Mouse (Mus musculus) spleen, postnatal 10 days (tissue): ENCODE results near the gene Vmn1r39.
A peak's percentile ranks its signal among the peaks of the same experiment; 100 is the strongest.
"Not testable (repeated sequence)": the region's sequence is repeated elsewhere in the genome, so short reads cannot be mapped to it uniquely, and the experiment has no call there.

Experiments
- DNase-seq, 2 experiments: peaks; one replicate each; pipeline ENCODE4 v3.0.0; 2021 to 2022; ENCODE audit warnings: low spot score in 2 of 2

The Vmn1r39 gene

DNA sequence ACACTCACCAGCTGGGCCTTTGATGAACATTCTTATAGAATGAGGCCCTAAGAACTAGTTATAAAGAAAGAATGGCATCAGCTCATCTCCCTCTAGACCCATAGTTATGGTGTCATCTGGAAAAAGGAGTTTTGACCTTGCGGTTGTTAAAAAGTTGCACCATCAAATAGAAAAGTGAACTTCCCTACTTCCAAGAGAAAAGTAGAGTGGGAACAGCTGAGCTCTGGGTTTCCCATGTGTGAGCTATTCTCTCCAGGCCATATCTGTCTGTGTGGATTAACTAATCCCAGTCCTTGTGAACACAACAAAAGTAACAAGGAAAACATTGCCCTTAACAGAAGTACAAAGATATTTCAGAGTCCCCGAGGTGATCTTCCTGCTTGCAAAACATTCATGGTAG, at the start of gene Vmn1r39:
Gene Vmn1r39 (minus strand): TSS at position 101 of the 400 bp plus-strand sequence.
- DNase-seq = no peak

DNA sequence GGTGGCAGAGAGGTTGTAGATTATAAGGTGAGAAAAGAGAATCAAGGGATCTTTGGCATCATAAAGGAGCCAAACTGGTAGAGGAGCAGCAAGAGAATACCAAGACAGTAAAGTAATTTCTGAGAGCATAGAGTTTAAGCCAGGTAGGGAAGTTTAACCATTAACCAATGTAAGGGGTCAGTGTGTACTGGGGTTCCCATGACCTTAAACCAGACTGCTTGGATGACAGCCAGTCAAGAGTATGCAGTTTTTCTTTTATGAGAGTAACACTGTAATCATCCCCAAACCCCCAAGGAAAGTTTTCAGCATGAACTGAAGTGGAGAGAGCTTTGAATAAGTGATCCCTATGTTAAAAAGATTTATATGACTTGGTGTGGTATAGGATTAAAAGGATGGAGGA, 49.0 kb upstream of the Vmn1r39 start:
- DNase-seq = no peak

DNA sequence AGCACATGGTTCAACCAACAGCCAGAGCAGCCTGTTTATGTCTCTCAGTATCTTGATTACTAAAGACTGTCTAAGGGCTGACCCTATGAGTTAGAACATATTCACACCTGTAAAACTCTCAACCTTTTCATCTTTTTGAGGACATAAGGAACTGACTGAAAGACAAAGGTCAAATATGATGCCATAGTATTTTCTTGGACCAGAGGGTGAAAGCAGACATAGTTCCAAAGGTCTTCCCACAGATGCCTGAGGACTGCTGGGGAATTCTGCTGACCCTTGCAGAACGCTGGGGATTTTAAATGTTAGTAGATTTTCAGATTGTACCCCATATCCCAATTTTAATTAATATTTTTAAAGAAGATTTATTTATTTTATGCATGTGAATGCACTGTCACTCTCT, 47.9 kb upstream of the Vmn1r39 start:
- DNase-seq = no peak

DNA sequence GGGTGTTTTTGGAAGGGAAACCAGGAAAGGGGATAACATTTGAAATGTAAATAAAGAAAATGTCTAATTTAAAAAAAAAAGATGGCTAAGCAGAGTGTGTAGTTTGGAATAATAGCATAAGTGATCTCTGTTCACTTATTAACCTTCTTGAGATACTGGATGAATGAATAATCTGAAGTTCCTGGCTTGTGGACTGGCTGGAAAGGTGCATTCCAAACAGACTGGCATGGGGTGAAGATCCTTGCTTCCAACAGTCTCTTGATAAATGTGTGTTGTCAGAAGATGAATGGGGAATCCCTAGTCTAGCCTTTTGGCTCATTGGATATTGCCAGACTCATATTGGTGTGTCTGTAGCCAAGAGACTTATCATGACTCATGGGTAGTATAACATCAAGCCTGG, 45.8 kb upstream of the Vmn1r39 start:
- no peak for DNase-seq

DNA sequence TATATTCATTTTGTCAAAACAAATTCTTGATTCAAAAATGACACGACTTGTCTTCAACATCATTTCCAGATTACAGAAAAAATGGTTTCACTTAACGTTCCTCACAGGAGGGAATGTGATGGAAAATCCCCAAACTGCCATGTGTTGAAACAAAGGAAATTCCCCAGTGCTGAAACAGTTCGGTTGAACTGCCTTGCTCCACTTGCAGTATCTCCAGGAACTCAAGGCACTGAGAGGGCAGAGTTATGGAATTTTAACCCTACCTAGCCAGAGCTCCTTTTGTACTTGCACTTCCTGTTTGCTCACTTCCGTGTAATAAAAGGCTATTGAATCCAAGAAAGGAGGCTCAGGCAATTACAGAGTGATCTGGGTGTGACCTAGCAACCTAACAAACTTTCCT, 38.5 kb upstream of the Vmn1r39 start:
- no peak for DNase-seq

DNA sequence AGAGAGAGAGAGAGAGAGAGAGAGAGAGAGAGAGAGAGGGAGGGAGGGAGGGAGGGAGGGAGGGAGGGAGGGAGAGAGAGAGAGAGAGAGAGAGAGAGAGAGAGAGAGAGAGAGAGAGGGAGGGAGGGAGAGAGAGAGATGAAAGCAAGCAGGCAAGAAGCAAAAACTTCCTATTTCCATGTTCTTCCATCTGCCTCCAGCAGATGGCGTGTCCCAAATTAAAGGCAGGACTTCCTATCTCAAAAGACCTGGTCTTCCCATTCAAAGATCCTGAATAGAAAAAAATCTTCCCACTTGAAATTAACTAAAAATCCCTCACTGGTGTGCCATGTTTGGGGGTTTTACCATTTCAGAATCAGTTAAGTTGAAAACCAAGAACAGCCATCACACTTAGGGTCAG, 30.2 kb upstream of the Vmn1r39 start:
- peak in 1 of 2 experiments; percentile 15 for DNase-seq

DNA sequence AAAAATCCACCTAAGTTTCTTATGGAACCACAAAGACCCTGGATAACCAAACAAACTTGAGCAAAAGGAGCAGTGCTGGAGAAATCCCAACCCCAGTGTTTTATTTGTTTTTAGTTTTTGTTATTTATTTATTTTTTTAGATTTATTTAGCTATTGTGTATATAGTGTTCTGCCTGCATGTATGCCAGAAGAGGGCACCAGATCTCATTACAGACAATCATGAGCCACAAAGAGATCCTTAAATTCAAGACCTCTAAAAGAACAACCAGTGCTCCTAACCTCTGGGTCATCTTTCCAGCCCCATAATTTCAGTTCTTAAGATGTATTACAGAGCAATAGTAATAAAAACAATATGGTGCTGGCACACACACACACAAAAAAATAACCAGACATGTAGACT, 26.5 kb upstream of the Vmn1r39 start:
- no peak for DNase-seq

DNA sequence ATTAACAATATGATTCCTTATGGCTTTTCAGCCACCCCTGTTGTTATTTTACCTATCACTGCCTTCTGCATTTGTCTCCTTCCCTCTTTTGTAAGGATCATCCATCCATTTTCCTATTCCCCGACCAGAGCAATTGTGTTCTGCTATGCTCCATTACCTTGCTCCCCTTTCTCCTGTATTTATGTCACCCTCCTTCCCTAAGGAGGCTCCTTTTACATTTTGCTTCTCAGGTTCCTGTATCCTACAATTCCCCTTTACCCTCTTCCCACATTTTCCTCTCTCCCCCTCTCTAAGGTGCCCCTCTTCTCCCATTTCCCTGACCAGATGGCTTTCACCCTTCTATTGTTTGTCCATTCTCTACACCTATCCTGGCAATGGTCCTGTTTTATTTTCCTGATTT, 4.1 kb downstream of the Vmn1r39 start:
- DNase-seq = no peak

DNA sequence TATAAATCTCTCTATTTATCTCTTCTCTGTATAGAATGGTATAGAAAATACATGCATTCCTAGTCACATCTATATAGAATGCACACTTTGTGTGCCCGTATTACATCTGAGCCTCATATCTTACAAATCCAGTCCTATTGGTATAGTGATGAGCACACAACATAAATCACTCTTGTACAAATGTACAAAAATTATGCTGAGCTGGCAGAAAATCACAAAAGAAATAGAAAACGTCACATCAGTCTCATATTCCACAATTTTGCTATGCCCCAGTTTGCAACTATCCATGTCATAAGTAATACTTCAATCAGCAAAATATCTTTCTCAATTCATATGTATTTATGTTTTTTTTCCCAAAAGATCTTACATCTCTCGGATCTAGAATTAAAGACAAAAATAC, 4.7 kb downstream of the Vmn1r39 start:
- no peak for DNase-seq

DNA sequence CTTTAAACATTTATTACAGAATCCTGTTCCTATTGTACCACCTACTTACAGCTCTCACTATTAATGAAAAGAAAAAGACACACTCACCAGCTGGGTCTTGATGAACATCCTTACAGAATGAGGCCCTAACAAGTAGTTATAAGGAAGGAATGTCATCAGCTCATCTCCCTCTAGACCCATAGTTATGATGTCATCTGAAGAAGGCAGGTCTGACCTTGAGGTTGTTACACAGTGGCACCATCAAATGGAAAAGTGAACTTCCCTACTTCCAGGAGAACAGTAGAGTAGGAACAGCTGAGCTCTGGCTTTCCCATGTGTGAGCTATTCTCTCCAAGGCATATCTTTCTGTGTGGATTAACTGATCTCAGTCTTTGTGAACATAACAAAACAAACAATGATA, 27.9 kb downstream of the Vmn1r39 start, which contains the start of gene Vmn1r38:
Gene Vmn1r38 (minus strand): TSS at position 101 of the 400 bp plus-strand sequence.
- not testable (repeated sequence) for DNase-seq
